ENCODE assay signal across 8 mouse cellular contexts in genomic region chr14:31954945-31955344, GRCm38 (mm10).
DNase-seq lines count a peak whose midpoint lies in the region; ATAC-seq and TF ChIP-seq lines count a peak whose summit lies in the region.

No protein-coding gene starts in this region.

- H3K4me3 ChIP-seq in embryonic facial prominence, embryonic 14.5 days (ENCODE audit: low read depth, low read length), result no peak overlapping the region
- H3K4me3 ChIP-seq in liver, postnatal 0 days (ENCODE audit: low read depth, low read length), result no peak overlapping the region

- no peaks in the 10 kb centered on the region for H3K36me3 ChIP-seq in embryonic facial prominence, embryonic 14.5 days (ENCODE audit: control insufficient read depth, insufficient read depth, low read length)
- no peaks in the 10 kb centered on the region for H3K36me3 ChIP-seq in liver, postnatal 0 days (replicated peaks; ENCODE audit: insufficient read depth, low read length)

- no peak overlapping the region for H3K9ac ChIP-seq in embryonic facial prominence, embryonic 14.5 days (ENCODE audit: low read depth, low read length)
- H3K9ac ChIP-seq in liver, postnatal 0 days (replicated peaks), result no peak overlapping the region

- no peaks in the 10 kb centered on the region for H3K9me3 ChIP-seq in embryonic facial prominence, embryonic 14.5 days (ENCODE audit: control insufficient read depth, low read length)
- H3K9me3 ChIP-seq in liver, postnatal 0 days (ENCODE audit: low read length), result no peaks in the 10 kb centered on the region

- no peaks in the 10 kb centered on the region for H3K4me1 ChIP-seq in embryonic facial prominence, embryonic 14.5 days (ENCODE audit: control insufficient read depth, insufficient read depth, low read length)
- no peaks in the 10 kb centered on the region for H3K4me1 ChIP-seq in liver, postnatal 0 days (ENCODE audit: insufficient read depth)

- no peak overlapping the region for H3K27ac ChIP-seq in embryonic facial prominence, embryonic 14.5 days (replicated peaks; ENCODE audit: low read depth, low read length)
- H3K27ac ChIP-seq in liver, postnatal 0 days (ENCODE audit: low read depth), result no peak overlapping the region

- 3% methylated on average over 4 of the region's 4 CpGs for WGBS in embryonic facial prominence, embryonic 14.5 days
- 4% methylated on average over 4 of the region's 4 CpGs for WGBS in liver, postnatal 0 days (ENCODE audit: insufficient replicate concordance)

- ATAC-seq in embryonic facial prominence, embryonic 14.5 days (ENCODE audit: low read depth), result peak; percentile 62
- peak; percentile 60 for ATAC-seq in liver, postnatal 0 days
- 0 out of 2 replicates have a peak, but pooled peaks have one; percentile 34 for ATAC-seq in neutrophil, adult 5-6 weeks (ENCODE audit: extremely low read depth, insufficient number of reproducible peaks, low FRiP score, poor library complexity, severe bottlenecking)

- peak; percentile 94 for TF ChIP-seq CTCF in liver, postnatal 0 days (IDR thresholded peaks at IDR 0.05; ENCODE audit: low read depth)

- no peak overlapping the region for H3K4me2 ChIP-seq in embryonic facial prominence, embryonic 14.5 days (ENCODE audit: low read depth, low read length)
- no peak overlapping the region for H3K4me2 ChIP-seq in liver, postnatal 0 days (ENCODE audit: low read depth, low read length)

- DNase-seq in CD8-positive naive resting alpha-beta T cell, adult 2 months (ENCODE audit: low read depth in 2 of 2, low spot score in 2 of 2), result peak; percentile 35 to 63
- peak; percentile 24 to 61 for DNase-seq in adrenal gland, postnatal 4 days (ENCODE audit: low spot score in 2 of 2)
- peak; percentile 84 for DNase-seq in embryonic facial prominence, embryonic 14.5 days (ENCODE audit: low spot score)
- DNase-seq in heart, adult 9 months (ENCODE audit: low spot score in 2 of 2), result peak; percentile 71 to 85
- peak; percentile 91 to 92 for DNase-seq in kidney, postnatal 4 days
- peak; percentile 83 for DNase-seq in liver, postnatal 0 days
- peak; percentile 92 for DNase-seq in testis, postnatal 10 days (ENCODE audit: low spot score)

- TF ChIP-seq EP300 in liver, postnatal 0 days (IDR thresholded peaks at IDR 0.05; ENCODE audit: low read depth), result no peak

- no peaks in the 10 kb centered on the region for H3K27me3 ChIP-seq in embryonic facial prominence, embryonic 14.5 days (replicated peaks; ENCODE audit: control insufficient read depth, insufficient read depth, low read length)
- H3K27me3 ChIP-seq in liver, postnatal 0 days (ENCODE audit: insufficient read depth, low read length), result no peaks in the 10 kb centered on the region
